Mouse (Mus musculus): ENCODE results near the gene St6galnac6.

GRCm38 (mm10) chr2:32602600-32603054 lies 3.1 kb downstream of the St6galnac6 start:
- TF ChIP-seq CTCF (IDR thresholded peaks at IDR 0.05; ENCODE audit: extremely low read depth, insufficient read depth, insufficient read length, insufficient replicate concordance) (peak; percentile 84), POLR2A (IDR thresholded peaks at IDR 0.05; ENCODE audit: low read depth, low read length) (no peak)

All from spleen, adult 2 months (tissue).